Mouse (Mus musculus) cerebellum, adult 11-12 months (tissue): ENCODE results near the gene Sipa1.
A peak's percentile ranks its signal among the peaks of the same experiment; 100 is the strongest.

ENCODE experiments used
- DNase-seq: peaks from one replicate; pipeline ENCODE4 v3.0.0; 2022

The Sipa1 gene

GRCm38 (mm10) chr19:5662981-5663913 lies at the start of gene Sipa1:
Sipa1 (minus strand) TSS chr19:5663707.
- peak; percentile 59 for DNase-seq

- DNase-seq, result no peak
These were observed 49.7 kb upstream of the Sipa1 start for GRCm38 (mm10) chr19:5713255-5713654.

GRCm38 (mm10) chr19:5711907-5712460 lies 48.5 kb upstream of the Sipa1 start:
- no peak for DNase-seq

DNA sequence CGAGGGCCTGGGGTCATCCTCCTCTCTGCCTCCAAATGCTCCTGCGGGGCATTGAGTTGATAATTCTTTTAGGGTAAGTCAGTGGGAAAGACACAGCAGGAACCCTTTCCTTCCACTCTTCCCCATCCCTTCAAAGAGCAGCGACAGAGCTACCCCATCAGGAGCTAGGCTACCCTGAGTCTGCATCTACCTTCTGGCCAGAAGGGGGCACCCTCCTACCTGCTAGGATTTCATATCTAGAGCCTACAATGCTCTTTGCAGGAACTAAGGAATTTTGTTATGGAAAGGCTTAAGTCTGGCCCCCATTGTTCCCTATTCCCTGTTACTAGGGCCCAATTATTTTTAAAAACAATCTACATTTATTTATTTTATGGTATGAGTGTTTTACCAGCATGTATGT lies 47.7 kb upstream of the Sipa1 start:
- DNase-seq, result peak; percentile 68

GRCm38 (mm10) chr19:5710581-5710980 lies 47.1 kb upstream of the Sipa1 start:
- no peak for DNase-seq

DNA sequence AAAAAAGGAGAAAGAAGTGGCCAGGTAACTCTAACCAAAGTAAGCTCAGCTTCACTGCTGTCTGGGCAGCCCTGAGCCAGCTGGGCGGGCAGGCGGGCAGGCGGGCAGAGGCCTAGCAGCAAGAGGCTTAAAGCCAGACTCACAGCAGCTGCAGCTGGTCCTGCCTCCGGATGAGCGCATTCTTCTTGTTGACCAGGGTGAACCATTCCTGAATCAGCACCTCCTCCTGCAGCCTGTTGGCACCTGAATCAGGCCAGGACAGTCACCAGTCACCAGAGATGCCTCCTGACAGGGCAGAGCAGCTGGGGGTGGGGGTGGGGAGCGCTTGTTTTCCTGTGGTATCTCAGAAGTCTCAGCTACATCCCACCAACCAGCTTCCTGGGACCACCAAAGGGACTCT lies 46.6 kb upstream of the Sipa1 start:
- no peak for DNase-seq

DNA sequence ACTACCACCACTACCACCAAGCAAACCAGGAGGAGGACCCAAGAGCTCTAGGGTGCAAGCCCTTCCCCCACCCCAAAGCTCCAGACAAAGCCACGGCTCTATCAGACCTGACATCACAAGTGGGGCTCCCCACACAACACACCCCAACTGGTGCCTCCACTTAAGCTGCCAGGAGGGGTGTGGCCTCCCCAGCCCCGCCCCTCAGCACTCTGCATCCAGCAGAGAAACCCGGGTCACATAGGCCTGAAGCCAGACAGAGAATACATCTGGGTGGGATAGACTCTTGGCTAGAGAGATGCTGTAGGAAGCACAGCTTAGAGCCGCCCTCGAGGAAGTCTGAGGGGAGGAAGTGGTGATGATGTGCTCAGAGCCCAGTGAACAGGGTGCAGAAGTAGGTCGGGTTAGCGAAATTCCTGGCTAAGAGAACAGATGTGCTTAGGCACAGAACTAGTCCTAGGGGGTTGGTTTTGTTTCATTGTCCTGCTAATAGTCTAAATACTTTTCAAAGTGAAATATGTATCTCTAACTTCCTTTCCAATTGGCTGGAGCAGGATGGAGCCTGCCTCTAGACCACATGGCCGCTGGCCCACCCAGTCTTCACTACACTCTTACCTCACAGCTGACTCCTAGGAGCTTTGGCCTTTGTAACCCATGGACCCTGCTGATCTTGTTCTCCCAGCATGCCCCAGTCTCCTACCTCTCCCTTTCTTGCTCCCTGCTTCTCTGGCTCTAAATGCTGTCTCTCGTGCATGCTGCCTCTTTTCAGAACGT lies 41.5 kb upstream of the Sipa1 start:
- no peak for DNase-seq

DNA sequence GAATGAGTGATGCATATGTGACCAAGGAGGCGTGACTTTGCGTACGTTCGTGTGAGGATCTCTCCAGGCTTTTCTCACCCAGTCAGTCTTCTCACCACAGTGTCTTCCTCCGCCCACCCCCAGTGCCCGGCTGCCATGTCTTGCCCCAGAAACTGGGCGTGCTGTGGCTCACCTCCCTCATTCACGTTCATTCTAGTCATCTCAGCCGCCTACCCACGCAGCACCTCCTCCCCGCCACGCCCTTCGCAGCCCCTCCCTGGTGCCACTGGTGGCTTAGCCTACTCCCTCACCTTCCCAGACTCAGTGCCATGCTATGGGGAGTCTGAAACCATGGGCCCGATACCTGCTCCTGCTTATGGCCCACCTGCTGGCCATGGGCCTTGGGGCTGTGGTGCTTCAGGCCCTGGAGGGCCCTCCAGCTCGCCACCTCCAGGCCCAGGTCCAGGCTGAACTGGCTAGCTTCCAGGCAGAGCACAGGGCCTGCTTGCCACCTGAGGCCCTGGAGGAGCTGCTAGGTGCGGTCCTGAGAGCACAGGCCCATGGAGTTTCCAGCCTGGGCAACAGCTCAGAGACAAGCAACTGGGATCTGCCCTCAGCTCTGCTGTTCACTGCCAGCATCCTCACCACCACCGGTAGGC lies 40.8 kb upstream of the Sipa1 start, which contains the start of gene Kcnk7:
TSS of gene Kcnk7 (plus strand) at position 205 of the 638 bp plus-strand sequence.
- no peak for DNase-seq

GRCm38 (mm10) chr19:5695849-5696462 lies 32.4 kb upstream of the Sipa1 start:
- no peak for DNase-seq

DNA sequence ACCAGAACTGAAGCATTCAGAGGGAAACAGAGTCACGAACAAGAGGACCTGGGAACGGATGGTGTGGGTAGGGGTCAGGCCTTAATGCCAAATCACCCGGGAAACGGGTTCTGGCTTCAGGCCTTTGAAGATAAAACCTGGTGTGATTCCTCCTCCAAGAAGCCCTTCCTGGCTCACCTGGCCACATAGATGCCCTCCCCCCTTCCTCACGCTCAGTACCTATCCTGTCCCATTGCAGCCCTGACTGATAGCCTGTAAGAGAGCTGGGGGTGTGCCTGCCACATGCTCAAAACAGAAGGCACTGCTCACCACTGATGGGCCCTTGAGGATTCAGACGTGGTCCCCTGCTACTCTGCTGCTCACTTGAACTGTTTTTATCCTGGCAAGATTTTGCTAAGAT lies 30.3 kb upstream of the Sipa1 start:
- DNase-seq, result no peak

GRCm38 (mm10) chr19:5692913-5693396 lies 29.4 kb upstream of the Sipa1 start:
- no peak for DNase-seq

DNA sequence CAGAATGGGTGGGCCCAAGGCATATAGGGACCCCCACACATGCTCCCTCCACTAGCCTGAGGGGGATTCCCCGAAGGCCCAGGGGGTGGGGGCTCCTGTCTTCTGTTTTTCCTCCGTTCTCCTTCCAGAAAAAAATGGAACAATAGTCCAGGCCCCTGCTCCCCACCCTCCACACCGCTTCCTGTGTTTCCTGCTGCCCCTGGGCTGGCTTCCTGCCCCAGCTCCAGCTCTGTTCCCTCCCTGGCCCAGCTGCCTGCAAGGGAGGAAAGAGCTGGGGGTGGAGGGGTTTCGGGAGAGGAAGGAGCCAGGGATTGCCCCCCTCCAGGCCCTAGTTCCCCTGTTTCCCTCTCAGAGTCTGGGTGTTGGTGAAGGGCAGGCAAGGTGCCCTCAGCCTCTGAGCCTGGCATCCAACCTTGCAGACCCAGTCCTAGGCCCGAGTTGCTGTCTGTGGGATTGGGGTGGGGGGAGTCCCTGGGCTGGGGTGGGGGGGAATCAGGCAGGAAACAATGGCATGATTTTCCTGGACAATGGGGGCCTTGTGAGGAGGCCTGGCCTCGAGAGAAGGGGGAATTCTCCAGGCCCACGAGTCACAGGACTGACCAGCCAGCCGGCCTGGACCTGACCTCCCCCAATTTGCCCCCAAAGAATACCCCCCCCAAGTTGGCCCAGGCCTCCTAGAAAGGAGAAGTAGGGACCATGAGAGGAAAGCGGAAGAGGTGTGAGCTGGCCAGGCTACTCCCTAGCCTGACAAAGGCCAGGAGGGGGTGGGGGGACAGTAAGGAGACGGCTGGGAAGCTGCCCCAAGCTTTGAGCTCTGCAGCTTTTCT lies 28.8 kb upstream of the Sipa1 start:
- DNase-seq, result peak; percentile 45

DNA sequence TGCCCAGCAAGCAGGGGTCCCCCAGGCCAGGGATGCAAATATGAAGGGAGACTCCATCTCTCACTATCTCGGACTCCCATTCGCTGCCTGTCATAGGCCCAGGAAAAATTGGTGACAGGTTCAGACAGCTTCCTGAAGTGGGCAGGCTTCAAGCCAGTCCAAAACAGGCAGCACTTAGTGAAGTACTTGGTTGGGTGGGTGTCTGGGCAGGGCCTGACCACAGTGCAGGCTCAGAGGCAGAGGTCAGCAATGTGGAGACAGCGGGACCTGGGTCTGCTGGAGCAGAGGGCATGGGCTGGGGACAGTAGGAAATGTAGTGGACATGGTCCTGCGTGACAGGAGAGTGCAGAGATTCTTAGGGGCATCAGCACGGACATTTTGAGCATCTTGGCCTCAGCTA lies 28.1 kb upstream of the Sipa1 start:
- no peak for DNase-seq

DNA sequence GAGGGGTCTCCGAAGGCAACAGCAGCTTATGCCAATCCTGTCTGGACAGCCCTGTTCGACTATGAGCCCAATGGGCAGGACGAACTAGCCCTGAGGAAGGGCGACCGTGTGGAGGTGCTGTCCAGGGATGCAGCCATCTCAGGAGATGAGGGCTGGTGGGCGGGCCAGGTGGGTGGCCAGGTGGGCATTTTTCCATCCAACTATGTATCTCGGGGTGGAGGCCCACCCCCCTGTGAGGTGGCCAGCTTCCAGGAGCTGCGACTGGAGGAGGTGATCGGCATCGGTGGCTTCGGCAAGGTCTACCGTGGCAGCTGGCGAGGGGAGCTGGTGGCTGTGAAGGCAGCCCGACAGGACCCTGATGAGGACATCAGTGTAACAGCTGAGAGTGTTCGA lies 26.8 kb upstream of the Sipa1 start:
- DNase-seq, result peak; percentile 73

DNA sequence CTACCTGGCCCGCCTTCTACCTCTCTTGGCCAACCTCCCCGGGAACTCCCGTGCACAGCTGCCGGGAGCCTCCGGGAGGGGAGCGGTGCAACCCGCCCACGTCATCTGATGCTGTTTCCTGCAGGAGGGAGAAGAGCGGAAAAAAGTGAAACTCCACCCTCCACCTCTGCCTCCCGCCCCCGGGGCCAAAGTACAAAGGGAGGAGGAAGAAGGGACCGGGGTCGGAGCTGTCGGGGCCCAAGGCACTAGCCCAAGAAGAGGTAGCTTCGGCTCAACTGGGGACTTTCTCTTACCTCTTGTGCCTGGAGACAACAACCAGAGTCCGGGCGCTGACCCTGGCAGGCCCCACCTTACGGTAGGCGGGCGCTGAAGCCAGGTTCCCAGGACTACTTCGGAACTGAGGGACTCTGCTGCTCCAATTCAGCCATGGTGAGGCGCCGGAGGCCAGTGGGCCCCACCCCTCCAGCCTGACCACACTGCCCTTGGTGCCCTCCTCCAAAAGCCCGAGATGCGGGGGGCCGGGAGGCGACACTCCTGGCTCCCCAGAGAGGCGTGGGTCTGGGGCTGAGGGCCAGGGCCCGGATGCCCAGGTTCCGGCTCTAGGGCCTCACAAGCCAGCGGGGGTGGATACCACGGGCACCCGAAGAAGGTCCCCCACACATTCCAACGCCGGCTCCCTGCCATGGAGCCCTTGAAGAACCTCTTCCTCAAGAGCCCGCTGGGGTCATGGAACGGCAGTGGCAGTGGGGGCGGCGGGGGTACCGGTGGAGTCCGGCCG lies 26.2 kb upstream of the Sipa1 start:
- peak; percentile 79 for DNase-seq

DNA sequence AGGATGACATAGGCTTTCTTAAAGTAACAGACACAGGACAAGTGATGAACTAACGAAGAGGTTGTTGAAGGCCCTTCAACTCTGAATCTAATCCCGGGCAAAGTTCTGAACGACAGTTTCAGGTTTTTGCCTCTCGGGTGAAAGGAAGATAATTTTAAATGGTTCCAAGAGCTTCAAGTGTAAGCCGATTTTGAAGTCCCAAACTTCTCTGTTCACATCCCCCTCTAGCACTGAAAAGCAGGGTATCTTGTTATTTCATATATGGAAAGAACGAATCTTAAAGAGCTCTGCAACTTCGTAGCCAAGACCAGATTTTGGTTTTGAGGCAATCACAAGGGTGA lies 25.6 kb upstream of the Sipa1 start:
- no peak for DNase-seq

DNA sequence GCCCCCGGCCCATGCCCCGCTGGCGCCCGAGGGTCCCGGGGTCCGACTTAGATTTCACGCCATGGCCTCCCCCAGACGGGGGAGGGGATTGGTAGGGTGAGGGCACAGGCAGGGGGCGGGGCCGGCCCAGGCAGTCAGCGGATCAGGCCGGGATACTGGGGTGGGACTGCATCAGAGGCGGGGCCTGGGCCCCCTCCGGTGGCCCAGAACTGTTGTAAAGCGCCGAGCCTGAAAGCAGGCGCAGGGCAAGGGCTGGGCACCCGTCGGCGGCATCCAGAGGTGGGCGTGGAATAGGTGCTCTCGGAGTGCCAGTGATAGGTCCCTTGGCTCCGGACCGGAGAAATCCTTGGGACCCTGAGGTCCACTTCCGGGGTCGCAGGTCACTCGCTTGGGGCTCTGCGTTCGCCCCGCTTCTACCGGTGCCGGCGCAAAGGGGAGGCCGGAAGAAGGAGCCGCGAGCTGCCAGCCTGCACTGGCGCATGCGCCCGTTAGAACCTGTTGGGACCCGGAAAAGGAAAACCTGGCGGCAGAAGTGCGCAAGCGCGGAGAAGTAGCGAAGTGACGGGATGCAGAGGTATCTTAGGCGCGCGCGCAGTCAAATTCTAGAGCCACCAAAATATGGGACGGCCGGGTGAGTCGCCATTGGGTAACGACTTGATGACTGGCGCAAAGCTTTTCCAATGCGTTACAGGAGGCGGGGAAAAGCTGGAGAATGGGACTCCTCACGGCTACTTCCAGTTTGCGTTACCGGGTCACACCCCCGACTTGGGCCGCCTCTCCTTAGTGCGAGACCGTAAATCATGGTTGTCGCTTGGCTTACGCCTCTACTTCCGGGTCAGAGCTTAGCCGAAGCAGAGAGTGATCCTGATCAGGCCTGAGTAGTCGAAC lies 24.9 kb upstream of the Sipa1 start, which contains the start of the genes Map3k11 and Pcnx3:
TSS of gene Map3k11 (plus strand) at position 543 of the 888 bp plus-strand sequence.
TSS of gene Pcnx3 (minus strand) at position 709 of the 888 bp plus-strand sequence.
- DNase-seq, result peak; percentile 99

- DNase-seq, result no peak
These were observed 24.2 kb upstream of the Sipa1 start for GRCm38 (mm10) chr19:5687738-5688137.

- DNase-seq, result peak; percentile 37
These were observed 23.4 kb upstream of the Sipa1 start for GRCm38 (mm10) chr19:5686954-5687353.

- DNase-seq, result no peak
These were observed 22.9 kb upstream of the Sipa1 start for GRCm38 (mm10) chr19:5686437-5686836.
